Mouse (Mus musculus) gonadal fat pad, adult 2 months (tissue): Measurements from ENCODE around the gene Optc. TPM values are rescaled to one million over a fixed set of nuclear protein-coding genes. Genes with fewer than 3 reads are reported as not detected.

Experiments used
- polyA plus RNA-seq: library from polyadenylated mRNA; depleted of rRNA; stranded (reverse); fragments of >200 nt; gene quantifications from 2 replicates; pipeline ENCODE4 v1.2.3, GENCODE M21; 2012; rRNA removed

Optc gene
- polyA plus RNA-seq, 1 experiment: 9.6 TPM

Other genes starting within 250 kb of the Optc start
- 4.3 and 4.5 TPM in 2 replicates for gene Zbed6, start 247.1 kb downstream of the Optc start, polyA plus RNA-seq
- gene Gm38394, start 246.7 kb downstream of the Optc start, polyA plus RNA-seq: 4.1 and 5.0 TPM in 2 replicates
- gene Lax1, start 217.9 kb downstream of the Optc start, polyA plus RNA-seq: 1.1 and 1.7 TPM in 2 replicates
- gene Atp2b4, start 107.0 kb downstream of the Optc start, polyA plus RNA-seq: 63.6 and 107 TPM in 2 replicates
- gene Prelp, start 13.4 kb upstream of the Optc start, polyA plus RNA-seq: 150 and 212 TPM in 2 replicates
- gene Fmod, start 129.3 kb upstream of the Optc start, polyA plus RNA-seq: 55.3 and 105 TPM in 2 replicates
- 25.2 and 30.1 TPM in 2 replicates for gene Btg2, start 171.1 kb upstream of the Optc start, polyA plus RNA-seq
- gene Chit1, start 203.2 kb upstream of the Optc start, polyA plus RNA-seq: 0.08 and 0.14 TPM in 2 replicates